Mouse (Mus musculus) CH12.LX (cell line): ENCODE measurements around the gene Doc2g.
"Not testable (repeated sequence)": the region's sequence is repeated elsewhere in the genome, so short reads cannot be mapped to it uniquely, and the experiment has no call there.

Experiments used
- CHD2 ChIP-seq: IDR thresholded peaks from 2 replicates; pipeline ENCODE4 v1.6.1; 2011; ENCODE audit warnings: low read length, improper control_type of control experiment
- CTCF ChIP-seq, 2 experiments: IDR thresholded peaks in 1 of 2; conservative IDR thresholded peaks in 1 of 2; 2 replicates each; pipeline ENCODE4 v1.5.1; 2011 to 2012; ENCODE audit warnings: low read depth in 2 of 2, low read length in 2 of 2, improper control_type of control experiment in 1 of 2, inconsistent platforms in 1 of 2, mild to moderate bottlenecking in 1 of 2, moderate library complexity in 1 of 2
- IRF4 ChIP-seq: IDR thresholded peaks from 2 replicates; pipeline ENCODE4 v1.6.1; 2014; ENCODE audit warnings: low read depth, mild to moderate bottlenecking, inconsistent platforms, low read length, improper control_type of control experiment
- JUN ChIP-seq: IDR thresholded peaks from 2 replicates; pipeline ENCODE4 v1.6.1; 2011; ENCODE audit warnings: low read depth, mild to moderate bottlenecking, low read length, improper control_type of control experiment, moderate library complexity; ENCODE audit not compliant: insufficient read depth
- JUND ChIP-seq: conservative IDR thresholded peaks from 2 replicates; pipeline ENCODE4 v1.6.1; 2011; ENCODE audit warnings: low read depth, low read length, improper control_type of control experiment
- KAT2A ChIP-seq: IDR thresholded peaks from 2 replicates; pipeline ENCODE4 v1.6.1; 2012; ENCODE audit warnings: low read length, improper control_type of control experiment, inconsistent platforms; ENCODE audit not compliant: insufficient replicate concordance
- POLR2A ChIP-seq: IDR thresholded peaks from 2 replicates; pipeline ENCODE4 v1.6.1; 2011; ENCODE audit warnings: low read depth, mild to moderate bottlenecking, improper control_type of control experiment, low read length
- POLR2AphosphoS2 ChIP-seq: IDR thresholded peaks from 2 replicates; pipeline ENCODE4 v1.6.1; 2011; ENCODE audit warnings: low read depth, low read length, improper control_type of control experiment
- RCOR1 ChIP-seq: conservative IDR thresholded peaks from 2 replicates; pipeline ENCODE4 v1.6.1; 2012; ENCODE audit warnings: low read depth, mild to moderate bottlenecking, inconsistent platforms, low read length, improper control_type of control experiment
- ZNF384 ChIP-seq: IDR thresholded peaks from 2 replicates; pipeline ENCODE4 v1.6.1; 2012; ENCODE audit warnings: low read depth, low read length, improper control_type of control experiment, inconsistent platforms

DNA sequence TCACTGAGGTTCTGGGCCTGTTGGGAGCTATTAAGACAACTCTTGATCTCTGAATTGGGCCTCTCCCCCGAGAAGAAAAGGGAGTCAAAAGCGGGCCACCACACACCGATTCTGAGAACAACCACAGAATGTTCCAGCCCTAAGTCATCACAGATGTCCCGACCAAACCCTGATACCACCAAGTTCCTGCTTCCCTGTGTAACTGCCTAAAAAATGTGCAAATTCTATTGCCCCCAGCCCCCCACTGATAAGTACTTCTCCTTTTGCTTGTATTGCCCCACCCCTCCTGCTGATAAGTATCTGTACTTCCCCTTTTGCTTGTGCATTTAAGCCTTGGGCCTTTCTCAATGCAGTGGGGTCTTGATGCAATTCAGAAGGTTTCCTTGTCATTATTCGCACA, 41.0 kb downstream of the Doc2g start:
- not testable (repeated sequence) for TF ChIP-seq RCOR1; POLR2A; CHD2; KAT2A; CTCF (conservative IDR thresholded peaks at IDR 0.05 in 1 of 2, IDR thresholded peaks at IDR 0.05 in 1 of 2; ENCODE audit: low read depth in 2 of 2, low read length in 2 of 2); POLR2AphosphoS2; JUND; JUN; ZNF384; IRF4
